Mouse (Mus musculus) embryonic facial prominence, embryonic 12.5 days (tissue): ENCODE results near the gene Slc17a5. TPM values are rescaled to one million over a fixed set of nuclear protein-coding genes. Genes with fewer than 3 reads are reported as not detected.
"Not testable (repeated sequence)": the region's sequence is repeated elsewhere in the genome, so short reads cannot be mapped to it uniquely, and the experiment has no call there.

Source experiments
- ATAC-seq: fragments of 200-750 bp; cut with Nextera tagmentation; 2 replicates; pipeline ENCODE4 v1.8.0; 2017; ENCODE audit not compliant: insufficient number of reproducible peaks, insufficient read depth, low FRiP score, low TSS enrichment
- H3K27ac ChIP-seq: fragments of 300-500 bp; sonication (generic); 2 replicates; pipeline ENCODE4 v1.5.1; 2016; ENCODE audit warnings: mild to moderate bottlenecking
- H3K27me3 ChIP-seq: fragments of 300-500 bp; sonication (generic); 2 replicates; pipeline ENCODE4 v1.6.1; 2016; ENCODE audit warnings: mild to moderate bottlenecking, moderate library complexity
- H3K36me3 ChIP-seq: fragments of 300-500 bp; sonication (generic); 2 replicates; pipeline ENCODE4 v1.6.1; 2016; ENCODE audit warnings: mild to moderate bottlenecking
- H3K4me1 ChIP-seq: fragments of 300-500 bp; sonication (generic); 2 replicates; pipeline ENCODE4 v1.6.1; 2016
- H3K4me2 ChIP-seq: fragments of 300-500 bp; sonication (generic); replicated peaks from 2 replicates; pipeline ENCODE4 v1.6.1; 2016; ENCODE audit warnings: mild to moderate bottlenecking, moderate library complexity
- H3K4me3 ChIP-seq: fragments of 300-500 bp; sonication (generic); 2 replicates; pipeline ENCODE4 v1.5.1; 2016; ENCODE audit warnings: mild to moderate bottlenecking
- H3K9ac ChIP-seq: fragments of 300-500 bp; sonication (generic); 2 replicates; pipeline ENCODE4 v1.6.1; 2016; ENCODE audit warnings: mild to moderate bottlenecking, moderate library complexity
- H3K9me3 ChIP-seq: fragments of 300-500 bp; sonication (generic); 2 replicates; pipeline ENCODE4 v1.6.1; 2016; ENCODE audit warnings: mild to moderate bottlenecking, moderate library complexity
- WGBS: fragments of 180-500 bp; shearing (Covaris S2); methylation state at CpG from one replicate; pipeline ENCODE4 v1.1.7; 2016; 5-methylcytosine and 5-hydroxymethylcytosine counted together
- polyA plus RNA-seq: library from polyadenylated mRNA; unstranded; fragments of >200 nt; fragmentation: Nextera tagmentation; extraction: Ambion mirVana; gene quantifications from 2 replicates; pipeline ENCODE4 v1.2.1, GENCODE M21; 2016

Gene Slc17a5
- polyA plus RNA-seq, 1 experiment from 2014 or later, result 17.4 TPM

GRCm38 (mm10) chr9:78527767-78528381, 60.0 kb downstream of the Slc17a5 start:
- no peaks in the 10 kb centered on the region for H3K36me3 ChIP-seq
- 0 out of 2 replicates have a peak, but pooled peaks cover 9% of the 10 kb centered on the region for H3K4me1 ChIP-seq
- H3K4me3 ChIP-seq, result peak overlapping the region; percentile 45
- H3K27me3 ChIP-seq, result no peaks in the 10 kb centered on the region
- peak overlapping the region; percentile 42 for H3K9ac ChIP-seq
- peak overlapping the region; percentile 86 for H3K27ac ChIP-seq
- peak overlapping the region; percentile 83 for H3K4me2 ChIP-seq
- H3K9me3 ChIP-seq, result no peaks in the 10 kb centered on the region
- no peak for ATAC-seq
- WGBS, result 3% methylated on average over 16 of the region's 16 CpGs

GRCm38 (mm10) chr9:78527301-78527761, 60.5 kb downstream of the Slc17a5 start:
- peak overlapping the region; percentile 45 for H3K4me3 ChIP-seq
- H3K9me3 ChIP-seq, result no peaks in the 10 kb centered on the region
- WGBS, result under 1% methylated on average over 24 of the region's 24 CpGs
- peak; percentile 44; the same call in 1 of the 2 replicates for ATAC-seq
- no peaks in the 10 kb centered on the region for H3K36me3 ChIP-seq
- H3K9ac ChIP-seq, result peak overlapping the region; percentile 42
- peak overlapping the region; percentile 83 for H3K4me2 ChIP-seq
- 0 out of 2 replicates have a peak, but pooled peaks cover 5% of the 10 kb centered on the region for H3K4me1 ChIP-seq
- H3K27ac ChIP-seq, result peak overlapping the region; percentile 86
- no peaks in the 10 kb centered on the region for H3K27me3 ChIP-seq

- no peaks in the 10 kb centered on the region for H3K27me3 ChIP-seq
- ATAC-seq, result no peak
- no peaks in the 10 kb centered on the region for H3K9me3 ChIP-seq
- H3K9ac ChIP-seq, result no peak overlapping the region
- no peaks in the 10 kb centered on the region for H3K36me3 ChIP-seq
- H3K4me1 ChIP-seq, result peaks cover 6% of the 10 kb centered on the region; the same call in 1 of the 2 replicates
- H3K4me3 ChIP-seq, result no peak overlapping the region
- WGBS, result 82% methylated on average over 2 of the region's 2 CpGs
- no peak overlapping the region for H3K4me2 ChIP-seq
- no peak overlapping the region for H3K27ac ChIP-seq
Measured at GRCm38 (mm10) chr9:78526206-78526605, 61.6 kb downstream of the Slc17a5 start.

- Histone ChIP-seq H3K4me2 (no peak overlapping the region), H3K4me1 (peaks cover 9% of the 10 kb centered on the region; the same call in 1 of the 2 replicates), H3K9me3 (no peaks in the 10 kb centered on the region), H3K27me3 (no peaks in the 10 kb centered on the region), H3K36me3 (no peaks in the 10 kb centered on the region), H3K27ac (no peak overlapping the region), H3K9ac (no peak overlapping the region), H3K4me3 (no peak overlapping the region)
- ATAC-seq, result no peak
- 93% methylated on average over 17 of the region's 17 CpGs for WGBS
Measured at GRCm38 (mm10) chr9:78525451-78526135, 62.2 kb downstream of the Slc17a5 start.

GRCm38 (mm10) chr9:78521689-78522088, 66.2 kb downstream of the Slc17a5 start:
- Histone ChIP-seq H3K4me3 (peak overlapping the region; percentile 48), H3K9ac (0 out of 2 replicates have a peak overlapping the region, but pooled peaks have one; percentile 51), H3K36me3 (no peaks in the 10 kb centered on the region), H3K4me2 (peak overlapping the region; percentile 90), H3K4me1 (peaks cover 15% of the 10 kb centered on the region), H3K9me3 (no peaks in the 10 kb centered on the region), H3K27me3 (no peaks in the 10 kb centered on the region), H3K27ac (no peak overlapping the region)
- WGBS, result 26% methylated on average over 14 of the region's 14 CpGs
- ATAC-seq, result no peak

GRCm38 (mm10) chr9:78520780-78521601, 66.8 kb downstream of the Slc17a5 start:
- Histone ChIP-seq H3K4me1 (peaks cover 15% of the 10 kb centered on the region), H3K4me3 (peak overlapping the region; percentile 48), H3K27ac (peak overlapping the region; percentile 70), H3K27me3 (no peaks in the 10 kb centered on the region), H3K4me2 (peak overlapping the region; percentile 90), H3K9me3 (no peaks in the 10 kb centered on the region), H3K36me3 (no peaks in the 10 kb centered on the region), H3K9ac (peak overlapping the region; percentile 51)
- 2% methylated on average over 40 of the region's 40 CpGs for WGBS
- ATAC-seq, result 0 out of 2 replicates have a peak, but pooled peaks have one; percentile 32

GRCm38 (mm10) chr9:78520127-78520779, 67.6 kb downstream of the Slc17a5 start:
- peaks cover 15% of the 10 kb centered on the region for H3K4me1 ChIP-seq
- no peaks in the 10 kb centered on the region for H3K36me3 ChIP-seq
- peak overlapping the region; percentile 48 for H3K4me3 ChIP-seq
- peak overlapping the region; percentile 51 for H3K9ac ChIP-seq
- H3K4me2 ChIP-seq, result peak overlapping the region; percentile 90
- H3K27ac ChIP-seq, result peak overlapping the region; percentile 70
- H3K9me3 ChIP-seq, result no peaks in the 10 kb centered on the region
- no peaks in the 10 kb centered on the region for H3K27me3 ChIP-seq
- peak; percentile 38; the same call in 1 of the 2 replicates for ATAC-seq
- WGBS, result 2% methylated on average over 15 of the region's 15 CpGs

- H3K27me3 ChIP-seq, ATAC-seq, H3K27ac ChIP-seq, H3K9ac ChIP-seq, H3K36me3 ChIP-seq, H3K4me2 ChIP-seq, H3K9me3 ChIP-seq, H3K4me3 ChIP-seq: not testable (repeated sequence)
- WGBS, result 66% methylated on average over 3 of the region's 3 CpGs
- peaks cover 15% of the 10 kb centered on the region for H3K4me1 ChIP-seq
Measured at GRCm38 (mm10) chr9:78517237-78517636, 70.6 kb downstream of the Slc17a5 start.

GRCm38 (mm10) chr9:78516125-78516524, 71.7 kb downstream of the Slc17a5 start:
- H3K4me1 ChIP-seq, result peaks cover 12% of the 10 kb centered on the region
- no peak overlapping the region for H3K4me2 ChIP-seq
- WGBS, result 64% methylated on average over 3 of the region's 3 CpGs
- no peak overlapping the region for H3K4me3 ChIP-seq
- H3K27me3 ChIP-seq, result no peaks in the 10 kb centered on the region
- no peaks in the 10 kb centered on the region for H3K36me3 ChIP-seq
- H3K27ac ChIP-seq, result no peak overlapping the region
- H3K9me3 ChIP-seq, result no peaks in the 10 kb centered on the region
- H3K9ac ChIP-seq, result no peak overlapping the region
- ATAC-seq, result no peak

- no peak overlapping the region for H3K27ac ChIP-seq
- no peaks in the 10 kb centered on the region for H3K36me3 ChIP-seq
- H3K4me2 ChIP-seq, result no peak overlapping the region
- 83% methylated on average over 4 of the region's 4 CpGs for WGBS
- H3K9me3 ChIP-seq, result no peaks in the 10 kb centered on the region
- H3K4me3 ChIP-seq, result no peak overlapping the region
- no peak overlapping the region for H3K9ac ChIP-seq
- ATAC-seq, result no peak
- no peaks in the 10 kb centered on the region for H3K27me3 ChIP-seq
- 0 out of 2 replicates have a peak, but pooled peaks cover under 1% of the 10 kb centered on the region for H3K4me1 ChIP-seq
Measured at GRCm38 (mm10) chr9:78514681-78515080, 73.2 kb downstream of the Slc17a5 start.
